Mouse (Mus musculus) midbrain, embryonic 10.5 days (tissue): Measurements from ENCODE around the gene Adamts3. TPM values are rescaled to one million over a fixed set of nuclear protein-coding genes. Genes with fewer than 3 reads are reported as not detected.

Experiments
- DNase-seq: peaks from one replicate; pipeline ENCODE4 v3.0.0-alpha.2; 2017; ENCODE audit warnings: low spot score
- H3K27ac ChIP-seq: fragments of 300-500 bp; sonication (generic); replicated peaks from 2 replicates; pipeline ENCODE4 v1.5.1; 2016; ENCODE audit warnings: mild to moderate bottlenecking
- H3K27me3 ChIP-seq: fragments of 300-500 bp; sonication (generic); 2 replicates; pipeline ENCODE4 v1.6.1; 2016; ENCODE audit warnings: low read depth, mild to moderate bottlenecking; ENCODE audit not compliant: poor library complexity, severe bottlenecking
- H3K36me3 ChIP-seq: fragments of 300-500 bp; sonication (generic); 2 replicates; pipeline ENCODE4 v1.6.1; 2016; ENCODE audit warnings: mild to moderate bottlenecking, moderate library complexity
- H3K4me1 ChIP-seq: fragments of 300-500 bp; sonication (generic); 2 replicates; pipeline ENCODE4 v1.6.1; 2016
- H3K4me3 ChIP-seq: fragments of 300-500 bp; sonication (generic); 2 replicates; pipeline ENCODE4 v1.5.1; 2016; ENCODE audit warnings: mild to moderate bottlenecking, moderate library complexity
- H3K9me3 ChIP-seq: fragments of 300-500 bp; sonication (generic); replicated peaks from 2 replicates; pipeline ENCODE4 v1.6.1; 2016; ENCODE audit warnings: mild to moderate bottlenecking
- WGBS: fragments of 180-500 bp; shearing (Covaris S2); methylation state at CpG from one replicate; pipeline ENCODE4 v1.1.7; 2016; 5-methylcytosine and 5-hydroxymethylcytosine counted together
- polyA plus RNA-seq: library from polyadenylated mRNA; unstranded; fragments of >200 nt; fragmentation: Nextera tagmentation; extraction: Ambion mirVana; gene quantifications from 2 replicates; pipeline ENCODE4 v1.2.1, GENCODE M21; 2016

The Adamts3 gene
- polyA plus RNA-seq, 1 experiment from 2014 or later, result 5.1 TPM

- no peak for DNase-seq
Measured at GRCm38 (mm10) chr5:89745112-89745511, 138.0 kb downstream of the Adamts3 start.

GRCm38 (mm10) chr5:89734759-89735158 is 148.4 kb downstream of the Adamts3 start:
- no peak for DNase-seq

More at GRCm38 (mm10) chr5:89745112-89745511, 138.0 kb downstream of the Adamts3 start:
- no peak overlapping the region for H3K4me3 ChIP-seq
- H3K9me3 ChIP-seq, result no peaks in the 10 kb centered on the region
- WGBS, result 91% methylated on average over 2 of the region's 2 CpGs
- H3K27me3 ChIP-seq, result no peaks in the 10 kb centered on the region
- no peaks in the 10 kb centered on the region for H3K36me3 ChIP-seq
- H3K27ac ChIP-seq, result no peak overlapping the region
- no peaks in the 10 kb centered on the region for H3K4me1 ChIP-seq

GRCm38 (mm10) chr5:89730411-89730810 is 152.7 kb downstream of the Adamts3 start:
- Histone ChIP-seq H3K36me3 (peaks cover 2% of the 10 kb centered on the region; the same call in 1 of the 2 replicates), H3K27me3 (no peaks in the 10 kb centered on the region), H3K9me3 (peaks cover 10% of the 10 kb centered on the region), H3K27ac (no peak overlapping the region), H3K4me3 (no peak overlapping the region), H3K4me1 (no peaks in the 10 kb centered on the region)
- 90% methylated on average over 3 of the region's 3 CpGs for WGBS
- no peak for DNase-seq

More at GRCm38 (mm10) chr5:89734759-89735158, 148.4 kb downstream of the Adamts3 start:
- no peaks in the 10 kb centered on the region for H3K9me3 ChIP-seq
- H3K4me1 ChIP-seq, result no peaks in the 10 kb centered on the region
- WGBS, result 88% methylated on average over 2 of the region's 2 CpGs
- no peak overlapping the region for H3K4me3 ChIP-seq
- no peaks in the 10 kb centered on the region for H3K36me3 ChIP-seq
- no peaks in the 10 kb centered on the region for H3K27me3 ChIP-seq
- H3K27ac ChIP-seq, result no peak overlapping the region

- no peak overlapping the region for H3K4me3 ChIP-seq
- peaks cover 11% of the 10 kb centered on the region for H3K9me3 ChIP-seq
- WGBS, result 84% methylated on average over 3 of the region's 3 CpGs
- no peaks in the 10 kb centered on the region for H3K4me1 ChIP-seq
- H3K27ac ChIP-seq, result no peak overlapping the region
- peaks cover 2% of the 10 kb centered on the region; the same call in 1 of the 2 replicates for H3K36me3 ChIP-seq
- DNase-seq, result no peak
- H3K27me3 ChIP-seq, result no peaks in the 10 kb centered on the region
Measured at GRCm38 (mm10) chr5:89728117-89728516, 155.0 kb downstream of the Adamts3 start.

- H3K4me1 ChIP-seq, result no peaks in the 10 kb centered on the region
- no peak overlapping the region for H3K4me3 ChIP-seq
- no peak for DNase-seq
- H3K36me3 ChIP-seq, result peaks cover 2% of the 10 kb centered on the region; the same call in 1 of the 2 replicates
- no peak overlapping the region for H3K27ac ChIP-seq
- no peaks in the 10 kb centered on the region for H3K27me3 ChIP-seq
- peaks cover 11% of the 10 kb centered on the region for H3K9me3 ChIP-seq
- WGBS, result 87% methylated on average over 6 of the region's 6 CpGs
Measured at GRCm38 (mm10) chr5:89727497-89728057, 155.6 kb downstream of the Adamts3 start.

- H3K4me1 ChIP-seq, result no peaks in the 10 kb centered on the region
- no peaks in the 10 kb centered on the region for H3K9me3 ChIP-seq
- no peak overlapping the region for H3K27ac ChIP-seq
- 42% methylated on average over 2 of the region's 2 CpGs for WGBS
- no peaks in the 10 kb centered on the region for H3K36me3 ChIP-seq
- H3K27me3 ChIP-seq, result no peaks in the 10 kb centered on the region
- no peak overlapping the region for H3K4me3 ChIP-seq
- no peak for DNase-seq
Measured at GRCm38 (mm10) chr5:89714552-89714951, 168.6 kb downstream of the Adamts3 start.

GRCm38 (mm10) chr5:89711116-89711859 is 171.8 kb downstream of the Adamts3 start:
- no peak overlapping the region for H3K4me3 ChIP-seq
- H3K27ac ChIP-seq, result no peak overlapping the region

GRCm38 (mm10) chr5:89709459-89709858 is 173.7 kb downstream of the Adamts3 start:
- no peak for DNase-seq
- 62% methylated on average over 4 of the region's 4 CpGs for WGBS
- H3K4me1 ChIP-seq, result no peaks in the 10 kb centered on the region
- no peaks in the 10 kb centered on the region for H3K27me3 ChIP-seq
- H3K9me3 ChIP-seq, result no peaks in the 10 kb centered on the region
- no peak overlapping the region for H3K27ac ChIP-seq
- peaks cover 12% of the 10 kb centered on the region for H3K36me3 ChIP-seq
- no peak overlapping the region for H3K4me3 ChIP-seq

More at GRCm38 (mm10) chr5:89711116-89711859, 171.8 kb downstream of the Adamts3 start:
- Histone ChIP-seq H3K27me3 (no peaks in the 10 kb centered on the region), H3K9me3 (no peaks in the 10 kb centered on the region), H3K4me1 (no peaks in the 10 kb centered on the region), H3K36me3 (peaks cover 8% of the 10 kb centered on the region)
- WGBS, result 90% methylated on average over 7 of the region's 7 CpGs
- DNase-seq, result no peak

- no peaks in the 10 kb centered on the region for H3K27me3 ChIP-seq
- no peak overlapping the region for H3K27ac ChIP-seq
- no peaks in the 10 kb centered on the region for H3K4me1 ChIP-seq
- H3K9me3 ChIP-seq, result no peaks in the 10 kb centered on the region
- H3K4me3 ChIP-seq, result no peak overlapping the region
- no peak for DNase-seq
- peaks cover 12% of the 10 kb centered on the region for H3K36me3 ChIP-seq
- 81% methylated on average over 1 of the region's 1 CpGs for WGBS
Measured at GRCm38 (mm10) chr5:89704264-89704663, 178.9 kb downstream of the Adamts3 start.

GRCm38 (mm10) chr5:89701241-89702007 is 181.7 kb downstream of the Adamts3 start:
- DNase-seq, result no peak
- Histone ChIP-seq H3K27ac (no peak overlapping the region), H3K36me3 (0 out of 2 replicates have a peak, but pooled peaks cover 5% of the 10 kb centered on the region), H3K9me3 (no peaks in the 10 kb centered on the region), H3K4me3 (no peak overlapping the region), H3K4me1 (no peaks in the 10 kb centered on the region), H3K27me3 (no peaks in the 10 kb centered on the region)
- WGBS, result 90% methylated on average over 9 of the region's 9 CpGs

GRCm38 (mm10) chr5:89687826-89688225 is 195.3 kb downstream of the Adamts3 start:
- Histone ChIP-seq H3K27me3 (no peaks in the 10 kb centered on the region), H3K4me3 (no peak overlapping the region), H3K9me3 (no peaks in the 10 kb centered on the region), H3K36me3 (0 out of 2 replicates have a peak, but pooled peaks cover 3% of the 10 kb centered on the region), H3K27ac (no peak overlapping the region), H3K4me1 (no peaks in the 10 kb centered on the region)
- 93% methylated on average over 1 of the region's 1 CpGs for WGBS
- DNase-seq, result no peak

GRCm38 (mm10) chr5:89679871-89680536 is 203.1 kb downstream of the Adamts3 start:
- Histone ChIP-seq H3K4me1 (no peaks in the 10 kb centered on the region), H3K36me3 (peaks cover 4% of the 10 kb centered on the region; the same call in 1 of the 2 replicates), H3K4me3 (no peak overlapping the region), H3K27me3 (no peaks in the 10 kb centered on the region), H3K9me3 (no peaks in the 10 kb centered on the region), H3K27ac (no peak overlapping the region)
- DNase-seq, result no peak
- WGBS, result 68% methylated on average over 5 of the region's 5 CpGs
